Mouse (Mus musculus) MEL (cell line): ENCODE measurements around the gene Pigk. TPM values are rescaled to one million over a fixed set of nuclear protein-coding genes. Genes with fewer than 3 reads are reported as not detected.

Source experiments
- DNase-seq: peaks from one replicate; pipeline ENCODE4 v3.0.0; 2011; ENCODE audit warnings: low read depth, low spot score
- H3K27ac ChIP-seq: 2 replicates; pipeline ENCODE4 v1.5.1; 2012; ENCODE audit warnings: low read depth, mild to moderate bottlenecking, control low read depth, low read length, moderate library complexity; ENCODE audit not compliant: control insufficient read depth
- H3K27me3 ChIP-seq, 2 experiments: fragments of 150-350 bp in 1 of 2; sonication (generic) in 1 of 2; 2 replicates each; pipeline ENCODE4 v1.6.1; 2012; ENCODE audit warnings: low read length in 2 of 2, mild to moderate bottlenecking in 2 of 2, improper control_type of control experiment in 1 of 2, moderate library complexity in 1 of 2; ENCODE audit not compliant: insufficient read depth in 2 of 2, control insufficient read depth in 1 of 2
- H3K36me3 ChIP-seq, 2 experiments: 2 replicates each; pipeline ENCODE4 v1.6.1; 2012 to 2014; ENCODE audit warnings: low read length in 2 of 2, improper control_type of control experiment in 1 of 2, inconsistent platforms in 1 of 2, mild to moderate bottlenecking in 1 of 2; ENCODE audit not compliant: insufficient read depth in 2 of 2, control insufficient read depth in 1 of 2
- H3K4me1 ChIP-seq, 2 experiments: fragments of 150-350 bp in 1 of 2; sonication (generic) in 1 of 2; 2 replicates each; pipeline ENCODE4 v1.6.1; 2012; ENCODE audit warnings: low read length in 2 of 2, improper control_type of control experiment in 1 of 2, mild to moderate bottlenecking in 1 of 2; ENCODE audit not compliant: insufficient read depth in 2 of 2, control insufficient read depth in 1 of 2
- H3K4me3 ChIP-seq, 2 experiments: fragments of 150-350 bp in 1 of 2; sonication (generic) in 1 of 2; 2 replicates each; pipeline ENCODE4 v1.5.1; 2012; ENCODE audit warnings: low read depth in 2 of 2, low read length in 2 of 2, mild to moderate bottlenecking in 2 of 2, moderate library complexity in 2 of 2, control low read depth in 1 of 2, improper control_type of control experiment in 1 of 2; ENCODE audit not compliant: control insufficient read depth in 1 of 2, insufficient read depth in 1 of 2
- H3K79me2 ChIP-seq: 2 replicates; pipeline ENCODE4 v1.6.1; 2012; ENCODE audit warnings: mild to moderate bottlenecking, low read length, moderate library complexity; ENCODE audit not compliant: control insufficient read depth, poor library complexity, insufficient read depth
- H3K9ac ChIP-seq: 2 replicates; pipeline ENCODE4 v1.6.1; 2012; ENCODE audit warnings: low read depth, mild to moderate bottlenecking, control low read depth, low read length, moderate library complexity; ENCODE audit not compliant: control insufficient read depth, poor library complexity, severe bottlenecking
- H3K9me3 ChIP-seq: fragments of 150-350 bp; sonication (generic); replicated peaks from 2 replicates; pipeline ENCODE4 v1.6.1; 2012; ENCODE audit warnings: mild to moderate bottlenecking, low read length, improper control_type of control experiment, moderate library complexity; ENCODE audit not compliant: insufficient read depth
- BHLHE40 ChIP-seq: IDR thresholded peaks from 2 replicates; pipeline ENCODE4 v1.6.1; 2012; ENCODE audit warnings: low read depth, mild to moderate bottlenecking, inconsistent platforms, low read length, improper control_type of control experiment, borderline replicate concordance
- E2F4 ChIP-seq: IDR thresholded peaks from 2 replicates; pipeline ENCODE4 v1.6.1; 2011; ENCODE audit warnings: low read depth, low read length, improper control_type of control experiment, borderline replicate concordance
- EP300 ChIP-seq, 2 experiments: IDR thresholded peaks; 2 replicates each; pipeline ENCODE4 v1.6.1; 2011; ENCODE audit warnings: improper control_type of control experiment in 2 of 2, low read length in 2 of 2, low read depth in 1 of 2, mild to moderate bottlenecking in 1 of 2
- GABPA ChIP-seq: IDR thresholded peaks from 2 replicates; pipeline ENCODE4 v1.6.1; 2012; ENCODE audit warnings: low read depth, mild to moderate bottlenecking, inconsistent platforms, low read length, improper control_type of control experiment, moderate library complexity
- GATA1 ChIP-seq: IDR thresholded peaks from 2 replicates; pipeline ENCODE4 v1.6.1; 2011; ENCODE audit warnings: low read depth, low read length, improper control_type of control experiment
- MAZ ChIP-seq: IDR thresholded peaks from 2 replicates; pipeline ENCODE4 v1.6.1; 2012; ENCODE audit warnings: low read depth, mild to moderate bottlenecking, inconsistent platforms, low read length, improper control_type of control experiment
- MXI1 ChIP-seq: IDR thresholded peaks from 2 replicates; pipeline ENCODE4 v1.6.1; 2011; ENCODE audit warnings: mild to moderate bottlenecking, low read depth, low read length, improper control_type of control experiment
- MYB ChIP-seq: IDR thresholded peaks from 2 replicates; pipeline ENCODE4 v1.6.1; 2011; ENCODE audit warnings: mild to moderate bottlenecking, low read depth, low read length, improper control_type of control experiment
- MYC ChIP-seq: IDR thresholded peaks from 2 replicates; pipeline ENCODE4 v1.6.1; 2011; ENCODE audit warnings: low read depth, mild to moderate bottlenecking, low read length, improper control_type of control experiment, moderate library complexity
- NRF1 ChIP-seq: IDR thresholded peaks from 2 replicates; pipeline ENCODE4 v1.6.1; 2014; ENCODE audit warnings: low read depth, mild to moderate bottlenecking, inconsistent platforms, low read length, improper control_type of control experiment, moderate library complexity; ENCODE audit not compliant: poor library complexity, insufficient read depth, severe bottlenecking
- POLR2AphosphoS5 ChIP-seq: IDR thresholded peaks from 2 replicates; pipeline ENCODE4 v1.6.1; 2012; ENCODE audit warnings: low read depth, borderline replicate concordance, mild to moderate bottlenecking, inconsistent platforms, low read length, moderate library complexity, mixed read lengths
- RAD21 ChIP-seq: IDR thresholded peaks from 2 replicates; pipeline ENCODE4 v1.6.1; 2011; ENCODE audit warnings: mild to moderate bottlenecking, low read depth, low read length, improper control_type of control experiment
- RCOR1 ChIP-seq: IDR thresholded peaks from 2 replicates; pipeline ENCODE4 v1.6.1; 2012; ENCODE audit warnings: low read depth, mild to moderate bottlenecking, inconsistent platforms, low read length, improper control_type of control experiment
- TBP ChIP-seq: IDR thresholded peaks from 2 replicates; pipeline ENCODE4 v1.8.0; 2011; ENCODE audit warnings: low read depth, low read length, improper control_type of control experiment
- ZC3H11A ChIP-seq: IDR thresholded peaks from 2 replicates; pipeline ENCODE4 v1.6.1; 2012; ENCODE audit warnings: low read depth, mild to moderate bottlenecking, inconsistent platforms, low read length, improper control_type of control experiment
- ZKSCAN1 ChIP-seq: IDR thresholded peaks from 2 replicates; pipeline ENCODE4 v1.6.1; 2012; ENCODE audit warnings: low read depth, mild to moderate bottlenecking, inconsistent platforms, low read length, improper control_type of control experiment, moderate library complexity
- ZMIZ1 ChIP-seq: IDR thresholded peaks from 2 replicates; pipeline ENCODE4 v1.6.1; 2012; ENCODE audit warnings: low read depth, mild to moderate bottlenecking, inconsistent platforms, low read length, improper control_type of control experiment, moderate library complexity
- ZNF384 ChIP-seq: IDR thresholded peaks from 2 replicates; pipeline ENCODE4 v1.6.1; 2012; ENCODE audit warnings: low read depth, mild to moderate bottlenecking, inconsistent platforms, low read length, improper control_type of control experiment
- polyA plus RNA-seq, 2 experiments: library from polyadenylated mRNA; stranded (reverse) in 1 of 2; unstranded in 1 of 2; fragments of >175 nt in 1 of 2; fragments of >200 nt in 1 of 2; gene quantifications; 2 replicates each; pipeline versions ENCODE4 v1.2.1 to v1.2.4; 2012; ENCODE audit warnings: low replicate concordance in 2 of 2, low read depth in 1 of 2; ENCODE audit not compliant: insufficient read length in 2 of 2, insufficient read depth in 1 of 2, missing spikeins in 1 of 2
- total RNA-seq: library from RNA; depleted of rRNA; stranded (reverse); fragments of 300-350 nt; gene quantifications from 2 replicates; pipeline ENCODE4 v1.2.3, GENCODE M21; 2012

Gene Pigk
- total and polyA plus RNA-seq, 3 experiments = 14.6 to 17.8 TPM; not detected in 1

GRCm38 (mm10) chr3:152776872-152777540 lies 63.1 kb downstream of the Pigk start:
- no peaks in the 10 kb centered on the region for H3K79me2 ChIP-seq
- H3K27me3 ChIP-seq = no peaks in the 10 kb centered on the region
- H3K9ac ChIP-seq = no peak overlapping the region
- TF ChIP-seq ZKSCAN1 = no peak
- no peak for TF ChIP-seq ZNF384
- no peak for TF ChIP-seq BHLHE40
- no peak for TF ChIP-seq MXI1
- no peak for TF ChIP-seq ZC3H11A
- TF ChIP-seq NRF1 = no peak
- no peak for TF ChIP-seq RAD21
- TF ChIP-seq MYB = no peak
- TF ChIP-seq ZMIZ1 = no peak
- TF ChIP-seq EP300 (IDR thresholded peaks at IDR 0.05; ENCODE audit: low read depth in 1 of 2, low read length in 2 of 2) = no peak
- TF ChIP-seq MYC = no peak
- no peaks in the 10 kb centered on the region for H3K9me3 ChIP-seq
- no peak overlapping the region for H3K4me3 ChIP-seq
- H3K4me1 ChIP-seq = no peaks in the 10 kb centered on the region
- H3K36me3 ChIP-seq = no peaks in the 10 kb centered on the region
- H3K27ac ChIP-seq = no peak overlapping the region
- no peak for DNase-seq

- Histone ChIP-seq H3K9ac (no peak overlapping the region), H3K4me3 (no peak overlapping the region), H3K9me3 (no peaks in the 10 kb centered on the region), H3K27ac (no peak overlapping the region), H3K36me3 (peaks cover 0 to 2% of the 10 kb centered on the region in 2 experiments; a peak in 1 of 4 replicates), H3K27me3 (no peaks in the 10 kb centered on the region), H3K79me2 (no peaks in the 10 kb centered on the region), H3K4me1 (no peaks in the 10 kb centered on the region)
- DNase-seq = no peak
- TF ChIP-seq MAZ = no peak
- no peak for TF ChIP-seq E2F4
- no peak for TF ChIP-seq RAD21
- TF ChIP-seq ZNF384 = no peak
- TF ChIP-seq MYC = no peak
- TF ChIP-seq TBP = no peak
- TF ChIP-seq MYB = no peak
- no peak for TF ChIP-seq GABPA
- no peak for TF ChIP-seq POLR2AphosphoS5
- TF ChIP-seq RCOR1 = no peak
- no peak for TF ChIP-seq GATA1
Observed at GRCm38 (mm10) chr3:152779819-152780218, 65.9 kb downstream of the Pigk start.
